Mouse (Mus musculus) spleen, adult 2 months (tissue): Measurements from ENCODE around the gene Whamm.

ENCODE experiments used
- CTCF ChIP-seq: fragments of 200-500 bp; IDR thresholded peaks from 2 replicates; pipeline ENCODE4 v1.5.1; 2011; ENCODE audit warnings: mild to moderate bottlenecking, inconsistent platforms; ENCODE audit not compliant: insufficient read depth, insufficient read length, insufficient replicate concordance; ENCODE audit errors: extremely low read depth
- POLR2A ChIP-seq: fragments of 200-500 bp; IDR thresholded peaks from 2 replicates; pipeline ENCODE4 v1.6.1; 2011; ENCODE audit warnings: low read depth, low read length, inconsistent platforms

DNA sequence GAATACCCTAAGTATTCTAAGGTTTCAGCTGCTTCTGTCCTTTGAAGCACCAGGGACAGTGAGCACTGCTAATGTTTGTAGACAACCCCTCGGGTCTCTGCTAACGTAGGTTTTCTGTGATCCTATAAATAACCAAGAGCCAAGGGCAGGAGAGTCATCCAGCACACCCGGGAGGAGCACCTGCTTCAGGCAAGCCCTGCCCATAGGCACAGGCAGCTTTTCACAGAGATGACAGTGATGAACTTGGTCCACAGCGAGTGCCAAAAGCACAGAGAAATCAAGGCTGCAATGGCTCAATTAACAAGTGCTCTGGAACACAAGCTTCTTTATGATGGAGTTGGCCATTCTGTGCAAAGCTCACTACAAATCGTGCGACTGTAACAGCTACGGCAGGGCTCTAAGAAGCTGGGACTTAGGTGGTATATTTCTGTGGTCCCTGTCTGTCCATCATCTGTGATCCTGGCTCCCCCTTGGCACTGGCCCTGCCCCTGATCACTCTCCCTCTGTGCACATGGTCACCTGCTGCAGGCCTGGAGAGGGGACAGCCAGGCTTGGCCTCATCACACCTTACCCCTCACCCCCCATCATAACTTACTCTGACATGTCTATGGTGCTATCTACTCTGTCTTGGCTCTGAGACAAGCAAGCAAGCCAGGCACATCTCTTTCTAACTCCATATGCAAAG, 73.6 kb downstream of the Whamm start:
- TF ChIP-seq CTCF (no peak), POLR2A (no peak)
